Mouse (Mus musculus): ENCODE data around the gene Dusp11. TPM values are rescaled to one million over a fixed set of nuclear protein-coding genes. Genes with fewer than 3 reads are reported as not detected.
"Not testable (repeated sequence)": the region's sequence is repeated elsewhere in the genome, so short reads cannot be mapped to it uniquely, and the experiment has no call there.

The Dusp11 gene
- polyA plus RNA-seq, 1 experiment, result 14.5 TPM

DNA sequence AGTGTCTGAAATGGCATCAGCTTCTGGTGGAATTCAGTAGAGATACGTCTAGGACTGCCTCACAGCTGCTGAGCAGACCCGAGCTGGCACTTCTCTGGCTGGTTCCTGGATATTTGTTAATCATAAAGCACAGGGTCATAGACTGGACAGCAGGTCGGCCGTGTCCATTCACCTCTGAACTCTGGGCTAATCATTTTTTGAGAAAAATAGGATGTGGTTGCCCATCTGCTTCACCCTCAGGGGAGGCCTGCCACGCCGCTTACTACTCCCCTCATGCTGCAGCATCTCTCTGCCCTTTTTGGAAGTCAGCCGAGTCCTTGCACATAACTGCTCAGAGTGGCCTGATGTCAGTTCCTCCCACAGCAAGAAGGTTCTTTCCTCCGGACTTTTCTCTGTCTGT lies 27.4 kb downstream of the Dusp11 start:
- no peaks in the 10 kb centered on the region for H3K79me3 ChIP-seq (ENCODE audit: low read depth)
- TF ChIP-seq MAX (IDR thresholded peaks at IDR 0.05) (no peak), CEBPB (IDR thresholded peaks at IDR 0.05; ENCODE audit: low read depth) (no peak)
- no peaks in the 10 kb centered on the region for H3K79me2 ChIP-seq (ENCODE audit: control insufficient read depth, insufficient read depth)
- H3K4me3 ChIP-seq (ENCODE audit: insufficient read depth, poor library complexity, severe bottlenecking), result no peak overlapping the region
- H3K36me3 ChIP-seq (ENCODE audit: control insufficient read depth, insufficient read depth), result peaks cover 13% of the 10 kb centered on the region
- H3ac ChIP-seq (ENCODE audit: control insufficient read depth, insufficient read length, low read depth), result no peak overlapping the region
- no peaks in the 10 kb centered on the region for H3K27me3 ChIP-seq (ENCODE audit: control insufficient read depth, insufficient read depth, insufficient read length)

DNA sequence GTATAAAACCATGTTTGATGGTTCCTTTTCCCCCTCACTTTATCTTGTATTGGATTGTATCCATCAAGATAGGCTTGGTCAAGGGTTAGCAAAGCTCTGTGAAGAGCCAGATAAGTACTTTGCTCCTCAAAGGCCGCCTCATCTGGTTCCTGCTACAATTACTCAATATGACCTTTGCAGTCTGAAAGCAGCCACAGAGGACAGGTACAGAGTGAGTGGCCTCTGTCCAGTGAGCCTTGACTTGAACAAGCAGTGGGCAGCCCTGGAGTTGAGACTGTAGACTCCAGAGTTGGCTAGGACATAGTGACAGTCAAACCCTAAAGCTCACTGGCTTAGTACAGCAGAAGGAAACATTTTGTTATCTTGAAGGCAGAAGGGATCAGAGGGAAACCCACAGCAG lies 32.2 kb downstream of the Dusp11 start:
- no peak for TF ChIP-seq MYOG (IDR thresholded peaks at IDR 0.05; ENCODE audit: control insufficient read depth, extremely low read depth, insufficient read length)
- H3K27me3 ChIP-seq (ENCODE audit: control insufficient read depth, insufficient read depth, insufficient read length), result no peaks in the 10 kb centered on the region
- H3K79me2 ChIP-seq (ENCODE audit: control insufficient read depth, insufficient read depth), result no peaks in the 10 kb centered on the region
- no peaks in the 10 kb centered on the region for H3K79me3 ChIP-seq (ENCODE audit: low read depth)
- H3K36me3 ChIP-seq (ENCODE audit: control insufficient read depth, insufficient read depth), result peaks cover 56% of the 10 kb centered on the region
- no peak overlapping the region for H3ac ChIP-seq (ENCODE audit: control insufficient read depth, insufficient read length, low read depth)
- H3K4me3 ChIP-seq (ENCODE audit: insufficient read depth, poor library complexity, severe bottlenecking), result no peak overlapping the region

DNA sequence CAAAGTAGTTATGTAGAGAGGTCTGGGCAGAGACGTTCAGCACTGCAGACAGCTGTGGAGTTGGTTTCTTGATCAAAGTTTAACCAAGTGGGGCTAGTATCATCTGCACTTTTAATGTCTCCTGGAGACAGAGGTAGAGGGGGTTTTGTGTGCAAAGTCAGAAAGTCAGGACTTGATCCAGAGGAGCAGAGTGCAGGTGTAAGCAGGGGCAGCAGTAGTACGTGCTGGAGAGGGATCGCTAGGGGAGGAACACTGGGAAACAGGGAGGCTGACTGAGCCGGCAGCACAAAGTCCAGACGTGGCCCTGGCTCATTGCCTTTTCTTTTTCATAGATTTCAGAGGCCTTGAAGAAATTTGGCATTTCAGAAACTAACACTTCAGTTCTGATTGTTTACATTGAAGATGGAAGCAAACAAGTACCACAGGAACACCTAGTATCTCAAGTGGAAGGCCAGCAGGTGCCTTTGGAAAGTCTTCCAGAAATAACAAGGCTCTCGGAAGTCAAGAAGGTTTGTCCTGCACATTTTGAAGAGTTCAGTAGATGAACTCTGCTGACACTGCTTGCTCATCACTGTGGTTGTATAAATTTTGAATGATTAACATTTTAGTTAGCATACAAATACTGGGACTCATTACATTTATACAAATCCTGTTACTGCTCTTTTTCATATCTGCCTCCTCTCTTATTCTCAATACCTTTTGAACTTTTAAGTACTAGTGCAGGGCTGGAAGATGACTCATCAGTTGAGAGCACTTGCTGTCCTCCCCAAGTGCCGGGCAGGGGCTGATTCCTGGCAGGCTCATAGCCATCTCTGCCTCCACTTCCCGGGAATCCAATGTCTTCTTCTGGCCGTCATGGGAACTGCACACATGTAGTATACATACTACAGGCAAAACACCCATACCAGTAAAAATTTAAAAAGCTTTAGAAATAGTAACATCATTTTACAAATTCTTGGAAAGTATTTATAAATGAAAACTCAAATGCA lies 33.7 kb downstream of the Dusp11 start:
- Histone ChIP-seq H3K27me3 (ENCODE audit: control insufficient read depth, insufficient read depth, insufficient read length) (no peaks in the 10 kb centered on the region), H3K4me3 (ENCODE audit: insufficient read depth, poor library complexity, severe bottlenecking) (no peak overlapping the region), H3K79me2 (ENCODE audit: control insufficient read depth, insufficient read depth) (no peaks in the 10 kb centered on the region), H3ac (ENCODE audit: control insufficient read depth, insufficient read length, low read depth) (no peak overlapping the region), H3K79me3 (ENCODE audit: low read depth) (no peaks in the 10 kb centered on the region), H3K36me3 (ENCODE audit: control insufficient read depth, insufficient read depth) (peaks cover 70% of the 10 kb centered on the region)
- TF ChIP-seq FOSL1 (IDR thresholded peaks at IDR 0.05; ENCODE audit: insufficient read depth, low read length, poor library complexity, severe bottlenecking) (no peak), MAX (IDR thresholded peaks at IDR 0.05) (no peak), MYOD1 (IDR thresholded peaks at IDR 0.05; ENCODE audit: control insufficient read depth, insufficient read length, low read depth) (no peak), MYOG (IDR thresholded peaks at IDR 0.05; ENCODE audit: control insufficient read depth, extremely low read depth, insufficient read length) (no peak), USF1 (IDR thresholded peaks at IDR 0.05; ENCODE audit: low read depth) (no peak), CTCF (IDR thresholded peaks at IDR 0.05; ENCODE audit: control insufficient read depth, insufficient read depth, insufficient read length) (no peak), CEBPB (IDR thresholded peaks at IDR 0.05; ENCODE audit: low read depth) (no peak)

- no peak for TF ChIP-seq USF1 (IDR thresholded peaks at IDR 0.05; ENCODE audit: low read depth)
- no peak for TF ChIP-seq MYOD1 (IDR thresholded peaks at IDR 0.05; ENCODE audit: control insufficient read depth, insufficient read length, low read depth)
- no peak for TF ChIP-seq MAX (IDR thresholded peaks at IDR 0.05)
- TF ChIP-seq CEBPB (IDR thresholded peaks at IDR 0.05; ENCODE audit: low read depth), result no peak
- TF ChIP-seq CTCF (IDR thresholded peaks at IDR 0.05; ENCODE audit: control insufficient read depth, insufficient read depth, insufficient read length), result no peak
- no peak for TF ChIP-seq MYOG (IDR thresholded peaks at IDR 0.05; ENCODE audit: control insufficient read depth, extremely low read depth, insufficient read length)
- TF ChIP-seq FOSL1 (IDR thresholded peaks at IDR 0.05; ENCODE audit: insufficient read depth, low read length, poor library complexity, severe bottlenecking), result no peak
- Histone ChIP-seq H3K4me3 (ENCODE audit: insufficient read depth, poor library complexity, severe bottlenecking) (no peak overlapping the region), H3ac (ENCODE audit: control insufficient read depth, insufficient read length, low read depth) (no peak overlapping the region), H3K27me3 (ENCODE audit: control insufficient read depth, insufficient read depth, insufficient read length) (no peaks in the 10 kb centered on the region), H3K79me3 (ENCODE audit: low read depth) (no peaks in the 10 kb centered on the region), H3K79me2 (ENCODE audit: control insufficient read depth, insufficient read depth) (no peaks in the 10 kb centered on the region), H3K36me3 (ENCODE audit: control insufficient read depth, insufficient read depth) (peaks cover 75% of the 10 kb centered on the region)
Observed at GRCm38 (mm10) chr6:85926709-85927108, 34.8 kb downstream of the Dusp11 start.

DNA sequence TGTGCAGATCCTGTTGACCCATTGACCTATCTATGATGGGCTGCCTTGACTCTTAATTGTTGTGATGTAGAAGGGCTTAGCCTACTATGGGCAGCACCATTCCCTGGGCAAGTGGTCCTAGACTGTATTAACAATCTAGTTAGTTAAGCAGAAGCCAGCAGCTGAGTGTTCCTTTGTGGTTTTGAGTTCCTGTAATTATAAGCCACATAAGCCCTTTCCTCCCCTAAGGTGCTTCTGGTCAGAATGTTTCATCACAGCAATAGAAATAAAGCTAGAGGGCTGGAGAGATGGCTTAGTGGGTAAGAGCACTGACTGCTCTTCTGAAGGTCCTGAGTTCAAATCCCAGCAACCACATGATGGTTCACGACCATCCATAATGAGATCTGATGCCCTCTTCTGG lies 37.8 kb downstream of the Dusp11 start:
- no peak overlapping the region for H3ac ChIP-seq (ENCODE audit: control insufficient read depth, insufficient read length, low read depth)
- no peaks in the 10 kb centered on the region for H3K79me3 ChIP-seq (ENCODE audit: low read depth)
- no peak for TF ChIP-seq MAX (IDR thresholded peaks at IDR 0.05)
- no peak for TF ChIP-seq USF1 (IDR thresholded peaks at IDR 0.05; ENCODE audit: low read depth)
- no peak for TF ChIP-seq FOSL1 (IDR thresholded peaks at IDR 0.05; ENCODE audit: insufficient read depth, low read length, poor library complexity, severe bottlenecking)
- no peak for TF ChIP-seq MYOG (IDR thresholded peaks at IDR 0.05; ENCODE audit: control insufficient read depth, extremely low read depth, insufficient read length)
- no peak for TF ChIP-seq MYOD1 (IDR thresholded peaks at IDR 0.05; ENCODE audit: control insufficient read depth, insufficient read length, low read depth)
- no peak for TF ChIP-seq CTCF (IDR thresholded peaks at IDR 0.05; ENCODE audit: control insufficient read depth, insufficient read depth, insufficient read length)
- TF ChIP-seq CEBPB (IDR thresholded peaks at IDR 0.05; ENCODE audit: low read depth), result no peak
- peaks cover 73% of the 10 kb centered on the region for H3K36me3 ChIP-seq (ENCODE audit: control insufficient read depth, insufficient read depth)
- H3K79me2 ChIP-seq (ENCODE audit: control insufficient read depth, insufficient read depth), result peaks cover 15% of the 10 kb centered on the region
- H3K4me3 ChIP-seq (ENCODE audit: insufficient read depth, poor library complexity, severe bottlenecking), result no peak overlapping the region
- H3K27me3 ChIP-seq (ENCODE audit: control insufficient read depth, insufficient read depth, insufficient read length), result no peaks in the 10 kb centered on the region

DNA sequence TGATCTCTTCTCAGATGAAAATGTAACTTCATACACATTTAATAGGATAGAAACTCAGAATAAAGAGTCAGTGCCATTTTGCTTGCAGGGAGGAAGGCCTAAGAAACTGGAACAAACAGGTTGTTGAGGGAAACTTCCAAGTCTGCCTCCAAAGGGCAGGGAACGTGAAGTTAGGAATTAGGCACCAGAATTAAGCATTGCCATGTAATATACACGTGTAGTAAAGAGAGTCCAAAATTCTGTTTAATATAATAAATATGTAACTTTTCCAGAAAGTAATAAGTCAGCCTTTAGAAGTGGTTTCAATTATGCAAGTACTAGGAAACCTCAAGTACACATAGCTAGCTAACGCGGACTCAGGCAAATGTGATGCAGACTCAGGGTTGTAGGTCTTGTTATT lies 42.1 kb downstream of the Dusp11 start:
- TF ChIP-seq MYOD1 (IDR thresholded peaks at IDR 0.05; ENCODE audit: control insufficient read depth, insufficient read length, low read depth) (no peak), USF1 (IDR thresholded peaks at IDR 0.05; ENCODE audit: low read depth) (no peak), MAX (IDR thresholded peaks at IDR 0.05) (no peak), MYOG (IDR thresholded peaks at IDR 0.05; ENCODE audit: control insufficient read depth, extremely low read depth, insufficient read length) (no peak), FOSL1 (IDR thresholded peaks at IDR 0.05; ENCODE audit: insufficient read depth, low read length, poor library complexity, severe bottlenecking) (no peak), CEBPB (IDR thresholded peaks at IDR 0.05; ENCODE audit: low read depth) (no peak), CTCF (IDR thresholded peaks at IDR 0.05; ENCODE audit: control insufficient read depth, insufficient read depth, insufficient read length) (no peak)
- H3K79me3 ChIP-seq (ENCODE audit: low read depth), result peaks cover 9% of the 10 kb centered on the region
- H3K27me3 ChIP-seq (ENCODE audit: control insufficient read depth, insufficient read depth, insufficient read length), result no peaks in the 10 kb centered on the region
- H3K79me2 ChIP-seq (ENCODE audit: control insufficient read depth, insufficient read depth), result peaks cover 35% of the 10 kb centered on the region
- H3ac ChIP-seq (ENCODE audit: control insufficient read depth, insufficient read length, low read depth), result no peak overlapping the region
- no peak overlapping the region for H3K4me3 ChIP-seq (ENCODE audit: insufficient read depth, poor library complexity, severe bottlenecking)
- peaks cover 33% of the 10 kb centered on the region for H3K36me3 ChIP-seq (ENCODE audit: control insufficient read depth, insufficient read depth)

DNA sequence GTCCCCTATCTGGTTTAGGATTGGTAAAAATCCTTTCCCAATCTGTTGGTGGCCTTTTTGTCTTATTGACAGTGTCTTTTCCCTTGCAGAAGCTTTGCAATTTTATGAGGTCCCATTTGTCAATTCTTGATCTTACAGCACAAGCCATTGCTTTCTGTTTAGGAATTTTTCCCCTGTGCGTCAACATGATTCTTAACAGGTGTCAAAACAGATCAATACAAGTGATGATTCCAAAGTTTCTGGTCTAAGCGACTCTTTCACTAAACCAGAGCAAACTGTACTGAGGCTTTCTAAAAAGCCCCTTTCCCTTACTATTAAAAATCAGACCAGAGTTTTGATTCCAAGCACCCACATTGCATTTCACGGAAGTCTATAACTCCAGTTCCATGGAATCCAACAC lies 43.1 kb downstream of the Dusp11 start:
- not testable (repeated sequence) for H3K4me3 ChIP-seq (ENCODE audit: insufficient read depth, poor library complexity, severe bottlenecking); H3K79me3 ChIP-seq (ENCODE audit: low read depth); H3K27me3 ChIP-seq (ENCODE audit: control insufficient read depth, insufficient read depth, insufficient read length); H3ac ChIP-seq (ENCODE audit: control insufficient read depth, insufficient read length, low read depth)
- H3K79me2 ChIP-seq (ENCODE audit: control insufficient read depth, insufficient read depth), result peaks cover 35% of the 10 kb centered on the region
- H3K36me3 ChIP-seq (ENCODE audit: control insufficient read depth, insufficient read depth), result peaks cover 24% of the 10 kb centered on the region
